Mouse (Mus musculus): ENCODE data around the gene Fra10ac1.

DNA sequence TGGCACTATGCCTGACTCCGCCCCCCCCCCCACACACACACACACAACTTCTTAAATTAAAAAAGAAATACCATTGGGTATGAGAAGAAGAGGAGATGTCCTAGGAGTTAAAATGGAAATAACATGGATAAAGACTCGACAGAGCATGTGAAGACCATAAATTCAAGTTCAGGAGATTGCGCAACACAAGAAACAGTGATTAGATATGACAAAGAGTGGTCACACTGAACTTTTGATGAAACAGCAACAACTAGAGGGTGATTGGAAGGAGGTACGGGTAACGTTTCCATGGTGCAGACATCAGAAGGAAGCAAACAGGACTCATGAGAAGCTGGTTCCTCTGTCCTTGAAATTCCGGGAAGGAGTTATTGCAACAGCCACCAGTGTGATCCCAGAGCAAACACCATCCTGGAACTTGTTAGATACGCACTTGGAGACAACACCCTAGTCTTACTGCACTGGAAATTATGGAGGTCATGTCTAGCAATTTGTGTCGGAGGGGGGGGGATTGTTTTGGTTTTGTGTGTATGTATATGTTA lies 18.4 kb upstream of the Fra10ac1 start:
- TF ChIP-seq EP300 (optimal IDR thresholded peaks at IDR 0.05), result no peak
- TF ChIP-seq CTCF (IDR thresholded peaks at IDR 0.05; ENCODE audit: low read depth), result no peak

All from stomach, postnatal 0 days (tissue).